Mouse (Mus musculus) v-Abl transformed pro-B cells (cell line): Measurements from ENCODE around the gene Churc1.

ENCODE experiments used
- in situ Hi-C, 2 experiments: fragments of 400-800 bp; cut with MboI; formaldehyde crosslinking; loops; one replicate each; pipeline ENCODE4 v1.15.1; 2025; ENCODE audit not compliant: unreplicated experiment in 2 of 2

The Churc1 gene

DNA sequence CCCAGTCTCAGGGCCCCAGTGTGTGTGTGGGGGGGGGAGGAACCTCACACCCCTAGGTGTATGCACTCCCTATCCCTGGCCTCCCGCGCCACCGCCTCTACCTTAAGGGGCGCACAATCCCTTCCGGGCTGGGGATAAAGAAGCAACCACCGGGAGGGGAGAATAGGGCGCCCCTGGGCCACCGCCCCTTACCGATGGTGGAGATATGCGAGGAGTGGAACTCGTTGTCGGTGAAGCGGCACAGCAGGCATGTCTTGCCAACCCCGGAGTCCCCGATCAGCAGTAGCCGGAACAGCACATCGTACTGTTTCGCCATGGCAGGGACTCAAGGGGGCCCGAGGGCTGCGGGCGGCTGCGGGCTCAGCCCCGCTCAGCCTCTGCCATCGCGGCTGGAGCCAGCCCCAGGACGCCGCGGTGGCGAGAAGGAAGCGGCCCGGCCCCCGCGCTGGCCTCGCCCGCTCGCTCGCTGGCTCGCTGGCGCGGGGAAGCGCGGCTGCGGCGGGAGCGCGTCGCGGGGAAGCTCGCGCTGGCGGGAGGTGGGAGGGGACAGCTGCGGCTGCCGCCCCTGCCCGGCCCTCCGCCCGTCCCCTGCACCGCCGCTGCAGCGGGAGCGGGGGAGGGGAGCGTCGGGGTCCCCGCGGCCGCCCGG lies 56.8 kb downstream of the Churc1 start:
- in situ Hi-C loops, result loop anchor here (25.0 kb wide), 1 partner anchor 335 kb away; no protein-coding TSS in a partner anchor

DNA sequence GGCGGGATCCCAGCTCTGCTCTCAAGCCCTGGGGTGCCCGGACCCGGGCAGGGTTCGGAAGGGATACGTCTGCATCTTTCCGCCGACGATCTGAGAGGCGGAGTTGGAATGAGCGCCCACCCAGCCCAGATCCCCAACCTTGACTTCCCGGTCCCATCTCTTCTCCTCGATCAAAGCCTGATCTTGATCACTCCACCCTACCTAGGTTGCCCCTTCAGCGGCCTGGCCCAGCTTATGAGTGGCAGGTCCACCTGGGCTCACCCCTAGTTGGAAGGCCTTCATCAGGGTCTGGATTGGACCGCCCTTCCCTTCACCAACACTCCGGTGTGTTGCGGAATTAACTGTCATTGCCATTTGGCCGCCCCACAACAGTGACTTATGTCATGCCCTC lies 57.3 kb downstream of the Churc1 start, which contains the start of gene Rab15:
Gene Rab15 (minus strand): TSS at position 258 of the 391 bp plus-strand sequence.
- in situ Hi-C loops, result loop anchor here (25.0 kb wide), 1 partner anchor 335 kb away; no protein-coding TSS in a partner anchor

DNA sequence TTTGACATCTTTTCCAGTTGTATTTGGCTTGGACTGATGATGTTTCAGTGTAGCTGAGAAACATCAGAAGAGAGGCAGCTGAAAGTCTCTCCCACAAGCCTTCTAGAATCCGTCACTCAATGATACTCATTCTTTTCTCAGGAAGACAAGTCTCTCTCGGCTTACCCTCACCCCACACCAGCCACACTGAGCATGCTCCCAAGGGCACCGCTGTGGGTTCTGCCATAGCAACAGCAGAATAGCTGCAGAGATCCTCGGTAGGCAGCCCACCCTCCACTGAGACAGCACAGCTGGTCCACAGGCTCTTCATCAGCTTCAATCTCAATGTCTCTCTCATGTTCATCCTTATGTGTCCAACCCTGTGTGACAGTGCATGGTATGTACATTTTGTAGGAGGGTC lies 59.9 kb downstream of the Churc1 start:
- in situ Hi-C loops, result no loop called here

DNA sequence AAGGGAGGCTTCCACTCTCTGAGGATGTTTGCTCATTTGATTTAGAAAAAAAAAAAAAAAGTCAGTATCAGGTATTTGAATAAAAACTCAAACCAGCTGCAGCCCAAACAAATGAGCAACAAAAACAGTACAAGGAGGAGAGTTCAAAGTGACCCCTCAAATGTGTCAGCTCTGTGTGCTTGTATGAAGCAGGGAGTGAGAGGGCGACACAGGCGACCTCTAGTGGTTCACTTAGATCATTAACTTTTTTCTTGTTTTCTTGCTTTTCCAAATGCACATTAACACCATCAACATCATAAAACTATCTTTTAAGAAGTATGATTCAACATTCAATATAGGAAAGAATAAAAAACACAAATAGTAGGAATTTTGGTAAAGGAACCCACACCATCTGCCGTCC lies 67.4 kb downstream of the Churc1 start:
- in situ Hi-C loops, result loop anchor here in 1 of 2 experiments (10.0 kb wide), 3 partner anchors 402 to 952 kb away; partner anchors contain the start of gene Fut8
